Mouse (Mus musculus): Measurements from ENCODE around the gene Ccdc183. TPM values are rescaled to one million over a fixed set of nuclear protein-coding genes. Genes with fewer than 3 reads are reported as not detected.

Ccdc183 gene
- polyA plus RNA-seq, 1 experiment, result not detected

DNA sequence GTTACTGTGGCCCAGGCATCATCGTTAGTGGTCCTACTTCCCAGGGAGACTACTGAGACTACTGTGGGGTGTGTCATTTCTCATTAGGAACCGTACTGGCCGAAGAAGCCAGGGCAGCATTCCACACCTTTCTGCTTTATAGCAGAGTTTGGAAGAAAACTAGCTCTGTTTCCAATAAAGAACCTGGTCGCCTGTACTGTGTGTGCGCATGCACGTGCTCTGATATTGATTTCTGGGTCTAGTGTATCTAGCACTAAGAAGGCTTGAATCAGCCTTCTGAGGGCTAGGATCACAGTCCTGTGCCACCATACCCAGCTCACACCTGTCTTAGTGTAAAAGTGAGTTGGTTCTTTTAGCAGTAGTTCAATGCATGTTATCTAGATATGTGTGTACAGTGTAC is 58.7 kb downstream of the Ccdc183 start:
- WGBS, result 42% methylated on average over 6 of the region's 6 CpGs
- no peak for DNase-seq (ENCODE audit: low read depth, low spot score)

Other genes starting within 250 kb of the Ccdc183 start
- gene Sapcd2, start 245.4 kb downstream of the Ccdc183 start, polyA plus RNA-seq (2012; rRNA removed), result 26.0 and 26.7 TPM in 2 replicates
- 36.7 and 40.4 TPM in 2 replicates for gene Entpd2, start 221.8 kb downstream of the Ccdc183 start, polyA plus RNA-seq (2012; rRNA removed)
- 91.9 and 126 TPM in 2 replicates for gene Npdc1, start 218.3 kb downstream of the Ccdc183 start, polyA plus RNA-seq (2012; rRNA removed)
- gene Fut7, start 194.4 kb downstream of the Ccdc183 start, polyA plus RNA-seq (2012; rRNA removed), result 0.52 and 0.88 TPM in 2 replicates
- 7.5 and 12.4 TPM in 2 replicates for gene Abca2, start 189.0 kb downstream of the Ccdc183 start, polyA plus RNA-seq (2012; rRNA removed)
- 1.3 and 1.4 TPM in 2 replicates for gene Clic3, start 160.8 kb downstream of the Ccdc183 start, polyA plus RNA-seq (2012; rRNA removed)
- 45.6 and 48.9 TPM in 2 replicates for gene Paxx, start 156.6 kb downstream of the Ccdc183 start, polyA plus RNA-seq (2012; rRNA removed)
- gene Ptgds, start 147.6 kb downstream of the Ccdc183 start, polyA plus RNA-seq (2012; rRNA removed), result 0.53 and 1.0 TPM in 2 replicates
- gene Lcn12, start 123.8 kb downstream of the Ccdc183 start, polyA plus RNA-seq (2012; rRNA removed), result not detected in 2 replicates
- 26.7 and 31.7 TPM in 2 replicates for gene Fbxw5, start 116.9 kb downstream of the Ccdc183 start, polyA plus RNA-seq (2012; rRNA removed)
- gene C8g, start 116.0 kb downstream of the Ccdc183 start, polyA plus RNA-seq (2012; rRNA removed), result 2.1 and 2.9 TPM in 2 replicates
- 19.6 and 20.8 TPM in 2 replicates for gene Traf2, start 70.7 kb downstream of the Ccdc183 start, polyA plus RNA-seq (2012; rRNA removed)
- 200 and 273 TPM in 2 replicates for gene Edf1, start 59.8 kb downstream of the Ccdc183 start, polyA plus RNA-seq (2012; rRNA removed)
- 0.97 and 8.1 TPM in 2 replicates for gene Mamdc4, start 42.8 kb downstream of the Ccdc183 start, polyA plus RNA-seq (2012; rRNA removed)
- gene Phpt1, start 42.5 kb downstream of the Ccdc183 start, polyA plus RNA-seq (2012; rRNA removed), result 37.3 and 44.6 TPM in 2 replicates
- gene Ajm1, start 35.9 kb downstream of the Ccdc183 start, polyA plus RNA-seq (2012; rRNA removed), result 0.43 and 0.69 TPM in 2 replicates
- 35.8 and 52.6 TPM in 2 replicates for gene Rabl6, start 9.2 kb downstream of the Ccdc183 start, polyA plus RNA-seq (2012; rRNA removed)
- 17.2 and 19.4 TPM in 2 replicates for gene Tmem141, start 4.3 kb upstream of the Ccdc183 start, polyA plus RNA-seq (2012; rRNA removed)
- gene Fcna, start 10.4 kb upstream of the Ccdc183 start, polyA plus RNA-seq (2012; rRNA removed), result 1.9 TPM in 2 replicates
- gene Lcn8, start 35.4 kb upstream of the Ccdc183 start, polyA plus RNA-seq (2012; rRNA removed), result 1.4 TPM in 1 of 2 replicates, not detected in the other
- 0.74 TPM in 1 of 2 replicates, not detected in the other for gene Lcn5, start 40.3 kb upstream of the Ccdc183 start, polyA plus RNA-seq (2012; rRNA removed)
- gene Lcn6, start 59.1 kb upstream of the Ccdc183 start, polyA plus RNA-seq (2012; rRNA removed), result not detected in 2 replicates
- gene Lcn10, start 65.0 kb upstream of the Ccdc183 start, polyA plus RNA-seq (2012; rRNA removed), result 0.37 TPM in 1 of 2 replicates, not detected in the other
- not detected in 2 replicates for gene Obp2a, start 82.4 kb upstream of the Ccdc183 start, polyA plus RNA-seq (2012; rRNA removed)
- gene Bmyc, start 89.1 kb upstream of the Ccdc183 start, polyA plus RNA-seq (2012; rRNA removed), result 15.6 and 16.1 TPM in 2 replicates
- not detected in 2 replicates for gene Obp2b, start 119.3 kb upstream of the Ccdc183 start, polyA plus RNA-seq (2012; rRNA removed)
- not detected in 2 replicates for gene Lcn3, start 147.9 kb upstream of the Ccdc183 start, polyA plus RNA-seq (2012; rRNA removed)
- not detected in 2 replicates for gene Lcn11, start 159.3 kb upstream of the Ccdc183 start, polyA plus RNA-seq (2012; rRNA removed)
- not detected in 2 replicates for gene Gm13539, start 164.6 kb upstream of the Ccdc183 start, polyA plus RNA-seq (2012; rRNA removed)
- not detected in 2 replicates for gene Glt6d1, start 198.2 kb upstream of the Ccdc183 start, polyA plus RNA-seq (2012; rRNA removed)
- gene Lcn9, start 205.5 kb upstream of the Ccdc183 start, polyA plus RNA-seq (2012; rRNA removed), result 0.10 and 0.29 TPM in 2 replicates
- not detected in 2 replicates for gene Sohlh1, start 229.6 kb upstream of the Ccdc183 start, polyA plus RNA-seq (2012; rRNA removed)
- 1.4 and 2.8 TPM in 2 replicates for gene Kcnt1, start 246.1 kb upstream of the Ccdc183 start, polyA plus RNA-seq (2012; rRNA removed)